Mouse (Mus musculus) limb, embryonic 12.5 days (tissue): ENCODE measurements around the gene Syt6. TPM values are rescaled to one million over a fixed set of nuclear protein-coding genes. Genes with fewer than 3 reads are reported as not detected.

Experiments
- ATAC-seq: fragments of 200-750 bp; cut with Nextera tagmentation; 2 replicates; pipeline ENCODE4 v1.8.0; 2017; ENCODE audit warnings: low read depth, moderate TSS enrichment; ENCODE audit not compliant: insufficient number of reproducible peaks, insufficient read depth, low FRiP score, low TSS enrichment
- H3K27ac ChIP-seq: fragments of 300-500 bp; sonication (generic); 2 replicates; pipeline ENCODE4 v1.5.1; 2016; ENCODE audit warnings: mild to moderate bottlenecking, moderate library complexity
- H3K27me3 ChIP-seq: fragments of 300-500 bp; sonication (generic); 2 replicates; pipeline ENCODE4 v1.6.1; 2016; ENCODE audit warnings: mild to moderate bottlenecking, moderate library complexity
- H3K36me3 ChIP-seq: fragments of 300-500 bp; sonication (generic); 2 replicates; pipeline ENCODE4 v1.6.1; 2016; ENCODE audit warnings: mild to moderate bottlenecking, moderate library complexity
- H3K4me1 ChIP-seq: fragments of 300-500 bp; sonication (generic); replicated peaks from 2 replicates; pipeline ENCODE4 v1.6.1; 2016
- H3K4me2 ChIP-seq: fragments of 300-500 bp; sonication (generic); 2 replicates; pipeline ENCODE4 v1.6.1; 2016; ENCODE audit warnings: mild to moderate bottlenecking, moderate library complexity
- H3K4me3 ChIP-seq: fragments of 300-500 bp; sonication (generic); replicated peaks from 2 replicates; pipeline ENCODE4 v1.5.1; 2016; ENCODE audit warnings: mild to moderate bottlenecking
- H3K9ac ChIP-seq: fragments of 300-500 bp; sonication (generic); replicated peaks from 2 replicates; pipeline ENCODE4 v1.6.1; 2016; ENCODE audit warnings: mild to moderate bottlenecking, moderate library complexity
- H3K9me3 ChIP-seq: fragments of 300-500 bp; sonication (generic); 2 replicates; pipeline ENCODE4 v1.6.1; 2016; ENCODE audit warnings: mild to moderate bottlenecking, moderate library complexity
- WGBS: fragments of 180-500 bp; shearing (Covaris S2); methylation state at CpG from one replicate; pipeline ENCODE4 v1.1.7; 2016; 5-methylcytosine and 5-hydroxymethylcytosine counted together
- polyA plus RNA-seq: library from polyadenylated mRNA; unstranded; fragments of >200 nt; fragmentation: Nextera tagmentation; extraction: Ambion mirVana; gene quantifications from 2 replicates; pipeline ENCODE4 v1.2.1, GENCODE M21; 2016

The Syt6 gene
- polyA plus RNA-seq, 1 experiment from 2014 or later = 0.18 TPM

GRCm38 (mm10) chr3:103573106-103573790 lies 1.8 kb upstream of the Syt6 start:
- Histone ChIP-seq H3K9ac (no peak overlapping the region), H3K27me3 (peaks cover 90% of the 10 kb centered on the region), H3K4me3 (no peak overlapping the region), H3K4me2 (peak overlapping the region; percentile 20), H3K4me1 (peaks cover 26% of the 10 kb centered on the region), H3K36me3 (no peaks in the 10 kb centered on the region), H3K9me3 (no peaks in the 10 kb centered on the region), H3K27ac (no peak overlapping the region)
- 1% methylated on average over 20 of the region's 20 CpGs for WGBS
- ATAC-seq = no peak

- no peak overlapping the region for H3K27ac ChIP-seq
- H3K36me3 ChIP-seq = no peaks in the 10 kb centered on the region
- no peak overlapping the region for H3K4me3 ChIP-seq
- H3K4me2 ChIP-seq = peak overlapping the region; percentile 20
- H3K9ac ChIP-seq = no peak overlapping the region
- under 1% methylated on average over 14 of the region's 14 CpGs for WGBS
- peak; percentile 58 for ATAC-seq
- H3K9me3 ChIP-seq = no peaks in the 10 kb centered on the region
- H3K27me3 ChIP-seq = peaks cover 95% of the 10 kb centered on the region
- peaks cover 26% of the 10 kb centered on the region for H3K4me1 ChIP-seq
These were observed 1.3 kb upstream of the Syt6 start for GRCm38 (mm10) chr3:103573791-103574166.

DNA sequence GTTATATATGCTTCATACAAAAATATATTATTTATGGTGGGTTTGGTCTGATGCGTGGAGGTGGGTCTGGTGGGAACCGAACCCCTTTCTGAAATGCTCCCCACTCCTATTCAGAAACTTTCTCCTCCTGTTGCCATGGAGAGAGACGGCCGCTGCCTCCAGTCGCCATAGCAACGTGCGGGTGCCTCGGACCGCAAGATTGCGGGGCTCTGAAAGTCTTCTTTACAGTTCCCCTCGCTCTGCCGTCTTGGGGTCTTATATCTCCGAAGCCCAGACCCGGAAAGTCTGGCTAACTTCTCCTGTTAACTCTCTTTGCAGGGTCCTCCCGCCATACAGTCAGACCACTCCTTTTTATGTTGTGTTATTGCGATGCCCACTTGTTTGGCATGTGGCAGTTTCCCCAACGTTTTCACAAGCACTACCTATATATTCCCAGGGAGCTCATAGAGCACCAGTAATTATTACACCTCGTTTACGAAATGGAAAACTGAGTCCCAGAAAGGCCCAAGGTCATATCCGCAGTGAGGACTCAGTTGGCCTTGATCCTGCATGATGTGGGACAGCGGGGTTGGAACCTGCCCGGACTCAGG lies 370 bp upstream of the Syt6 start:
- Histone ChIP-seq H3K4me3 (peak overlapping the region; percentile 53), H3K27ac (no peak overlapping the region), H3K4me2 (peak overlapping the region; percentile 90), H3K27me3 (peaks cover 94% of the 10 kb centered on the region), H3K4me1 (peaks cover 26% of the 10 kb centered on the region), H3K9ac (no peak overlapping the region), H3K9me3 (no peaks in the 10 kb centered on the region), H3K36me3 (no peaks in the 10 kb centered on the region)
- WGBS = 8% methylated on average over 22 of the region's 22 CpGs
- no peak for ATAC-seq

DNA sequence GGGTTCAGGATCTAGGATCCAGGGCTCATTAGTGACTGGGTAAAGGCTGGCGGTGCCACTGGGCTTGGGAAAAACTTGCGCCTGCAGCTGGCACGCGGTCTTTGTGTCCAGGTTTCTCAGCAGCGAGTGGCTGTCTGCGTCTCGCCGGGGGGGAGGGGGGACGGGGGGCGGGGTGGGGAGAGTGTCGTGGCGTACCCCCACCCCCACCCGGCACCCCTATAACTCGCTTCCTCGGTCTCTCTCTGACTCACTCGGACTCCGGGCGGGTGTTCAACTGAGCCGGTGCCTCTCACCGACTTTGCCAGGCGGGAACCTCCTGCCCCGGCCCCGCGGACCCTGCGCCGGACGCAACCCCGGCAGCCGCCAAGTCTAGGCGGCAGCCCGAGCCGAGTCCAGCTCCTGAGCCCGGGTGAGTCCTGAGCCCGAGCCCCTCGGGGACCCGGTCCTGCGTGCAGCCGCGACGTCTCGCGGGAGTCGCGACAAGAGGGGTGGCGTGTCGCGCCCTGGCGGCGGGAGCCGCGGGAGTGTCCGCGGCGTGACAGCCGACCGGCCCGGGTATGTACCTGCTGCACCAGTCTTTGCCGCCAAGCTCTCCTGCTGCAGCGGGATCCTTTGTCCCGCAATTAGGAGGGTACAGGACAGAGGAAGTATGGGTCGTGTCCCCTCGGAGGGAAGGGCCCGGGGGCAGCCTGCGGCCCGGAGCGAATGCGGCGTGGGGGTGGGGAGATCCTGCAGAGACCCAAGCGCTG lies 1.0 kb downstream of the Syt6 start:
- no peaks in the 10 kb centered on the region for H3K9me3 ChIP-seq
- peak overlapping the region; percentile 90 for H3K4me2 ChIP-seq
- peak overlapping the region; percentile 53 for H3K4me3 ChIP-seq
- H3K36me3 ChIP-seq = no peaks in the 10 kb centered on the region
- ATAC-seq = peak; percentile 13; the same call in 1 of the 2 replicates
- peaks cover 26% of the 10 kb centered on the region for H3K4me1 ChIP-seq
- peak overlapping the region; percentile 54 for H3K9ac ChIP-seq
- WGBS = under 1% methylated on average over 69 of the region's 69 CpGs
- H3K27me3 ChIP-seq = peaks cover 86% of the 10 kb centered on the region
- no peak overlapping the region for H3K27ac ChIP-seq

DNA sequence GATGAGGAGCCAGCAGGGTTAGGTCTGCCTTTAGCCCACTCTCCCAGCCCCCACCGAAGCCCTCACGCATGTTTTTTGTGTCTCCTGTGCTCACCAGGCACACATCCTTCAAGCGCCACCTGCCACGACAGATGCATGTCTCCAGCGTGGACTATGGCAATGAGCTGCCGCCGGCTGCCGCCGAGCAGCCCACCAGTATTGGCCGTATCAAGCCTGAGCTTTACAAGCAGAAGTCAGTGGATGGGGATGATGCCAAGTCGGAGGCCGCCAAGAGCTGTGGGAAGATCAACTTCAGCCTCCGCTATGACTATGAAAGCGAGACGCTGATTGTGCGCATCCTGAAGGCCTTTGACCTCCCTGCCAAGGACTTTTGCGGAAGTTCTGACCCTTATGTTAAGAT lies 12.1 kb downstream of the Syt6 start:
- H3K27me3 ChIP-seq = no peaks in the 10 kb centered on the region
- H3K36me3 ChIP-seq = no peaks in the 10 kb centered on the region
- H3K9ac ChIP-seq = no peak overlapping the region
- WGBS = 90% methylated on average over 17 of the region's 17 CpGs
- ATAC-seq = no peak
- no peak overlapping the region for H3K4me3 ChIP-seq
- H3K4me1 ChIP-seq = no peaks in the 10 kb centered on the region; the same call in 1 of the 2 replicates
- no peak overlapping the region for H3K4me2 ChIP-seq
- H3K9me3 ChIP-seq = no peaks in the 10 kb centered on the region
- H3K27ac ChIP-seq = no peak overlapping the region

DNA sequence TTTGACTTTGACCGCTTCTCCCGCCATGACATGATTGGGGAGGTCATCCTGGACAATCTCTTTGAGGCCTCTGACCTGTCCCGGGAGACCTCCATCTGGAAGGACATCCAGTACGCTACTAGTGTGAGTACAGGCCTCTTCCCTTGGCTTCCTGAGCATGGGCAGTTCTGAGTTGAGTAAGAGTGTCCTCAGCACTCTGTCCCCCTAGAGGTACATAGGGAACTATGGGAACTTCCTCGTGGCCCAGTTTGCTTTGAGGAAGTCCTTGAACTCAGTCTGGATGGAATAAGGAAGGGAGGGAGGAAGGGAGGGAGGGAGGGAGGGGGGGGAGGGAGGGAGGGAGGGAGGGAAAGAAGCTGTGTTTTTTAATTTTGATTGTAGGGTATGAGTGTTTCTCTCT lies 12.6 kb downstream of the Syt6 start:
- no peak overlapping the region for H3K9ac ChIP-seq
- no peaks in the 10 kb centered on the region; the same call in 1 of the 2 replicates for H3K4me1 ChIP-seq
- WGBS = 88% methylated on average over 5 of the region's 5 CpGs
- no peaks in the 10 kb centered on the region for H3K36me3 ChIP-seq
- H3K27ac ChIP-seq = no peak overlapping the region
- H3K4me2 ChIP-seq = no peak overlapping the region
- ATAC-seq = no peak
- H3K4me3 ChIP-seq = no peak overlapping the region
- H3K27me3 ChIP-seq = no peaks in the 10 kb centered on the region
- no peaks in the 10 kb centered on the region for H3K9me3 ChIP-seq

GRCm38 (mm10) chr3:103589636-103590035 lies 14.6 kb downstream of the Syt6 start:
- no peak overlapping the region for H3K4me3 ChIP-seq
- H3K36me3 ChIP-seq = no peaks in the 10 kb centered on the region
- no peaks in the 10 kb centered on the region for H3K27me3 ChIP-seq
- no peaks in the 10 kb centered on the region; the same call in 1 of the 2 replicates for H3K4me1 ChIP-seq
- no peaks in the 10 kb centered on the region for H3K9me3 ChIP-seq
- no peak overlapping the region for H3K9ac ChIP-seq
- 71% methylated on average over 5 of the region's 5 CpGs for WGBS
- H3K4me2 ChIP-seq = no peak overlapping the region
- no peak for ATAC-seq
- no peak overlapping the region for H3K27ac ChIP-seq

GRCm38 (mm10) chr3:103592636-103593035 lies 17.6 kb downstream of the Syt6 start:
- WGBS = 96% methylated on average over 5 of the region's 5 CpGs
- Histone ChIP-seq H3K36me3 (no peaks in the 10 kb centered on the region), H3K9ac (no peak overlapping the region), H3K4me1 (no peaks in the 10 kb centered on the region; the same call in 1 of the 2 replicates), H3K4me2 (no peak overlapping the region), H3K9me3 (no peaks in the 10 kb centered on the region), H3K4me3 (no peak overlapping the region), H3K27me3 (no peaks in the 10 kb centered on the region), H3K27ac (no peak overlapping the region)
- ATAC-seq = no peak

- WGBS = 78% methylated on average over 5 of the region's 5 CpGs
- no peaks in the 10 kb centered on the region; the same call in 1 of the 2 replicates for H3K4me1 ChIP-seq
- ATAC-seq = no peak
These were observed 18.6 kb downstream of the Syt6 start for GRCm38 (mm10) chr3:103593631-103594030.

DNA sequence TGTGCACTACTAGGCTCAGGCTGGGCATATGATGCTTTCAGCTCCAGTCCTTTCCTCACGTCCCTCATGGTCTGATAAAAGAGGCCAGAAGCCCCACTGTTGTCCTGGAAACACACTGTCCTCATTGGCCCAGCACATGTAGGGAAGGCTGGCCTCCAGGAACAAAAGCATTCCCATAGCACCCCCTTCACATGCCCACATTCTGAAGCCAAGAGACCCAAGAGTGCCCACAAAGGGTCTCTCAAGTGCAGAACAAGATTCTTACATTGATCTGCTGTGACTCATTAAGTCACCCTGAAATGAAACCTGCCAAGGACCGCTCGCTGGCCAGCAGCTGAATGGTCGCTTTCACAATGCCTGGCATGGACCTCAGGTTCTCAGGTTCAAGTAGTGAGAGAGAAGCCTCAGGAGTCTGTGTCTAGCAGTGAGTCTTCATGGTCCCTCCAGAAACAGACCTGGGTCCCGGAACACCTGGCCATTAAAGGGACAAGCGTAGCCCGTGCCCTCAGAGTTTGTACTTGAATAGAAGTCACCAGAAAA lies 20.3 kb downstream of the Syt6 start:
- WGBS = 83% methylated on average over 7 of the region's 7 CpGs

More at GRCm38 (mm10) chr3:103593631-103594030, 18.6 kb downstream of the Syt6 start:
- H3K36me3 ChIP-seq = no peaks in the 10 kb centered on the region
- no peak overlapping the region for H3K4me3 ChIP-seq
- no peak overlapping the region for H3K4me2 ChIP-seq
- H3K9ac ChIP-seq = no peak overlapping the region
- no peak overlapping the region for H3K27ac ChIP-seq
- H3K9me3 ChIP-seq = no peaks in the 10 kb centered on the region
- no peaks in the 10 kb centered on the region for H3K27me3 ChIP-seq

DNA sequence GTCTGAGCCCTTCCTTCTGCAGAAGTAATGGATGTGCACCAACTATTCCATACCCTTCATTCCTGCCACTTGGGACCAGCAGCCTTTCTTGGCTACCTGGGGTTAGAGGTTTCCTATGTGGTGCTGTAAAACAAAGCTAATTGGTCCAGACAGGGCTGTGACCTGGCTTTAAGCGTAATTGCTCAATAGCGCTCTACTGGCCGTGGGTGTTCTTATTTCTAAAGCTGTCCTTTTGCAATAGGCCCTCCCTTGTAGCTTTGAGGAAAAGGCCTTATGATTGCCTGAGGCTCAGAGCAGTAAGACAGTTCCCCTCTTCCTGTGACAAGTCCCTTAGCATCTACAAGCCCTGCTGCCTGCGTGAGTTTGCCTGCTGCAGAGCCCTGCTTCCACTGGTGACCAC lies 22.6 kb downstream of the Syt6 start:
- Histone ChIP-seq H3K4me2 (no peak overlapping the region), H3K4me3 (no peak overlapping the region), H3K9ac (no peak overlapping the region), H3K4me1 (0 out of 2 replicates have a peak, but pooled peaks cover 2% of the 10 kb centered on the region), H3K9me3 (no peaks in the 10 kb centered on the region), H3K27ac (no peak overlapping the region), H3K36me3 (no peaks in the 10 kb centered on the region), H3K27me3 (no peaks in the 10 kb centered on the region)
- 45% methylated on average over 4 of the region's 4 CpGs for WGBS
- ATAC-seq = no peak

More for the DNA sequence above, 20.3 kb downstream of the Syt6 start:
- Histone ChIP-seq H3K27me3 (no peaks in the 10 kb centered on the region), H3K9ac (no peak overlapping the region), H3K4me3 (no peak overlapping the region), H3K9me3 (no peaks in the 10 kb centered on the region), H3K4me2 (no peak overlapping the region), H3K4me1 (no peaks in the 10 kb centered on the region; the same call in 1 of the 2 replicates), H3K27ac (no peak overlapping the region), H3K36me3 (no peaks in the 10 kb centered on the region)
- no peak for ATAC-seq
